Mouse (Mus musculus): ENCODE results near the gene C7. TPM values are rescaled to one million over a fixed set of nuclear protein-coding genes. Genes with fewer than 3 reads are reported as not detected.
A peak's percentile ranks its signal among the peaks of the same experiment; 100 is the strongest.
"Not testable (repeated sequence)": the region's sequence is repeated elsewhere in the genome, so short reads cannot be mapped to it uniquely, and the experiment has no call there.

The C7 gene
- total RNA-seq (2014; fragmentation: Nextera tagmentation), result not detected in 2 replicates
- not detected in 2 replicates for total RNA-seq (2017)

- ATAC-seq (replicated peaks; ENCODE audit: poor library complexity, severe bottlenecking), result no peak
These were observed at the start of gene C7 for GRCm38 (mm10) chr15:5063635-5064034. Gene C7 (minus strand): TSS chr15:5063740.

DNA sequence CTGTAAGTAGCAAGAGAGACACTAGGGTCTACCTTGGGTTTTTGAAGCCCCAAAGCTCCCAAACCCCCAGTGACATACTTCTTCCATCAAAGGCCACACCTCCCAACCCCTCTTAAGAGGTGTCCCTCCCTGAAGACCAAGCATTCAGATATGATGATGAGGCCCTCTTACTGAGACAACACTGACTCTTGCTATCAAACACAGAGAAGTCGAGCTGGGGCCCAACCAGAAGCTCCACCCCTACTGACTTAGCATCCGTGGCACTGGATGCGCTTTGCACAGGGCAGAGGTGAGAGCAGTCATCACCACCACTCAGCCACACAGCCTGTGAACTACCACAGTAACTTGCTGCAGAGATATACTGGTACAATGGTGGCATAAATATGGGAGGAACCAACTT is 49.1 kb upstream of the C7 start:
- no peak for ATAC-seq (replicated peaks; ENCODE audit: poor library complexity, severe bottlenecking)

GRCm38 (mm10) chr15:5108655-5109040 is 45.1 kb upstream of the C7 start:
- peak; percentile 20 for ATAC-seq (replicated peaks; ENCODE audit: poor library complexity, severe bottlenecking)

- ATAC-seq (replicated peaks; ENCODE audit: poor library complexity, severe bottlenecking), result peak; percentile 83
These were observed 44.4 kb upstream of the C7 start, which contains the start of gene Card6 for GRCm38 (mm10) chr15:5107686-5108654. Gene Card6 (minus strand): TSS chr15:5108539.

DNA sequence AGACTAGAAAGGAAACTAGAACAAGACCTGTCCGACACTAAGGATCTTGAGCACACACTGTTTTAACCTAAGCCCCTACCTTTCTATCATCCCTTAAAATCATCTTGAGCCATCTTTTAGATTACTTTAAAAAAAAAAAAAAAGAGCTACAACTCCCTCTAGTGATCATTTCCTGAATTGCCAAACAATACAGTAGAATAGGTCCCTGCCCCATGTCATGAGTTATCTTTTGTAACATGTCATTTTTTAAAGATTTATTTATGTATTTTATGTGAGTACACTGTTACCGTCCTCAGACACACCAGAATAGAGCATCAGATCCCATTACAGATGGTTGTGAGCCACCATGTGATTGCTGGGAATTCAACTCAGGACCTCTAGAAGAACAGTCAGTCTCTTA is 42.8 kb upstream of the C7 start:
- peak; percentile 50 for ATAC-seq (replicated peaks; ENCODE audit: poor library complexity, severe bottlenecking)

DNA sequence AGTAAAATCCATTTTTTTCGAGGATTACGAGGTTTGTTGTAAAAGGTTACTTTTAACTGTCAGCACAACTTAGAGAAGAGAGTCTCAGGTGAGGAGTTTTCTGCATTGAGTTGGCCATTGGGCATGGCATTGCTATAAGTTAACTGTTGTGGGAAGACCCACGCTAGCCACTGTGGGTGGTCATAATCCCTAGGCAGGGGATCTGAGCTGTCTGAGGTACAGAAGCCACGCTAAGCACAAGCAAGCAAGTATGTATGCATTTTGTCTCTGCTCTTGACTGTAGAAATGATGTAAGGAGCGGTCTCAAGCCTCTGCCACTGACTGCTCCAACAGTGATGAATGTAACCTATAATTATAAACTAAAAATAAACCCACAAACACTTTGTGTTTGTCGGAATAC is 42.4 kb upstream of the C7 start:
- ATAC-seq (replicated peaks; ENCODE audit: poor library complexity, severe bottlenecking), result no peak

- no peak for ATAC-seq (replicated peaks; ENCODE audit: poor library complexity, severe bottlenecking)
These were observed 38.8 kb upstream of the C7 start for GRCm38 (mm10) chr15:5102312-5102711.

DNA sequence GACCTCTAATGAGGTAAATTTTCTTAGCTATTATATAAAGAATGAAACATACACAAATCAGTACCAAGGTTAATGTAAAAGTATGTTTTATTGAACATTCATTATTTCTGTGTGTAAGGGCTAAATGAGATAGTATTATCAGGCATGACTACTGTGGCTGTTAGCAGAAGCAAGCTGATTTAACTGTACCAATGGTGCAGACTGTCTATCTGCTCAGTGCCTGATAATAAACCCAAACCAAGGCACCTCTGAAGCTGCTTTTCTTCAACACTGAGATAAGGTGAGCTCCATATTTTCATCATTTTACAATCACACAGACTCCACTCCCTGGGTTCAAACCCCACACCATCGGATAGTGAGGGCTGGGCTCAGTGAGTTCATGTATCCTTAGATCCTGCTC is 33.8 kb upstream of the C7 start:
- ATAC-seq (replicated peaks; ENCODE audit: poor library complexity, severe bottlenecking), result no peak

- ATAC-seq (replicated peaks; ENCODE audit: poor library complexity, severe bottlenecking), result no peak
These were observed 32.2 kb upstream of the C7 start for GRCm38 (mm10) chr15:5095534-5096301.

- ATAC-seq (replicated peaks; ENCODE audit: poor library complexity, severe bottlenecking), result no peak
These were observed 26.6 kb upstream of the C7 start for GRCm38 (mm10) chr15:5090131-5090530.

DNA sequence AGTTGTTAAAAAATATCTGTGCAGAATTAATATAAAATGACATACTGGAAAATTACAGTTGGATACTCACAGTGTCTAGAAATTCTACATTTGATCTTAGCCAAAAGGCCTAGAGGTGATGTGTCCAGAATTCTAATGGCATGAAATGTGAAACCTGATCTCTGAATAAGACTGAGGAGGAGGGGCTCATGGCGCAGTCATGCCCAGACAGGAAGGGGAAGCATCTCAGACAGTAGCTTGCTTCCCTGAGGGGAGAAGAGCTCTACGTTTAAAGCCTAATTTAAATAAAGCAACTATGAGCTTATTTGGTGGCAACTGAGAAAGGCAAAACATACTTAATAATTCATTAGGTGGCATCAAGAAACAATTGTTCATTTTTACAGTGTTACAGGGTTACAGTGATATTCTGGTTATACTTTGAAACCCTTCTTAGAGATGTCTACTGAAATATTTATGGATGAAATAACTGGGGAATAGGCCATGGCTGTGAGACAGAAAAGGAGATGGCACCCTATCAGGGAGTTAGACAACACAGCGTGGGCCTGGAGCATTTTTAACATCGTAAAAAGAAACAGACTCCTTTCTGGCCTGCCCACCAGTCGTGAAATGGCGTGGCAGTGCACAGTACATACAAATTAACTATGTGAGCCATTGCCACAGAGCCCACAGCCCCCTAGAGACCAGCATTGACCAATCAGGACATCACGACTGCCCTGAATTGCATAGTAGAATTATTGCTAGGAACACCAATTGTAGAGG is 25.5 kb upstream of the C7 start:
- ATAC-seq (replicated peaks; ENCODE audit: poor library complexity, severe bottlenecking), result peak; percentile 35; the same call in 1 of the 2 replicates

GRCm38 (mm10) chr15:5086162-5086561 is 22.6 kb upstream of the C7 start:
- peak; percentile 62 for ATAC-seq (replicated peaks; ENCODE audit: poor library complexity, severe bottlenecking)

DNA sequence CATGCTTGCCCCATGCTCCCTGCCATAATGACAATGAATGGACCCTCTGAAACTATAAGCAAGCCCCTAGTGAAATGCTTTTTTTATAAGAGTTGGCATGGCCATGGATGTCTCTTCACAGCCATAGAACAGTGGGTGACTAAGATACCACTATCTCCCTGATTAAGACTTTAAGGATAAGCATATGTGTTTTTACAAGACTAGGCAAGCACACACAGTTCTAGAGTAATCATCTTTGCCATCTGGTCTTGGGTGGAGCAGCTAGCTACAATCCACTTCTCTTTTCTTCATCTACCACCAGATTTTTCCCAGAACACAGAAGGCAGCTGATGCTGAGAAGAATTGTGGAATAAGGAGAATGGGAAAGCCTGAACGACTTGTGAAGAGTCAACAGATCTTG is 17.7 kb upstream of the C7 start:
- no peak for ATAC-seq (replicated peaks; ENCODE audit: poor library complexity, severe bottlenecking)

- ATAC-seq (replicated peaks; ENCODE audit: poor library complexity, severe bottlenecking), result no peak
These were observed 5.4 kb upstream of the C7 start for GRCm38 (mm10) chr15:5068801-5069518.

GRCm38 (mm10) chr15:5045560-5046284 is 17.8 kb downstream of the C7 start:
- ATAC-seq (replicated peaks; ENCODE audit: poor library complexity, severe bottlenecking), result no peak

GRCm38 (mm10) chr15:5029256-5029655 is 34.3 kb downstream of the C7 start:
- no peak for ATAC-seq (replicated peaks; ENCODE audit: poor library complexity, severe bottlenecking)

DNA sequence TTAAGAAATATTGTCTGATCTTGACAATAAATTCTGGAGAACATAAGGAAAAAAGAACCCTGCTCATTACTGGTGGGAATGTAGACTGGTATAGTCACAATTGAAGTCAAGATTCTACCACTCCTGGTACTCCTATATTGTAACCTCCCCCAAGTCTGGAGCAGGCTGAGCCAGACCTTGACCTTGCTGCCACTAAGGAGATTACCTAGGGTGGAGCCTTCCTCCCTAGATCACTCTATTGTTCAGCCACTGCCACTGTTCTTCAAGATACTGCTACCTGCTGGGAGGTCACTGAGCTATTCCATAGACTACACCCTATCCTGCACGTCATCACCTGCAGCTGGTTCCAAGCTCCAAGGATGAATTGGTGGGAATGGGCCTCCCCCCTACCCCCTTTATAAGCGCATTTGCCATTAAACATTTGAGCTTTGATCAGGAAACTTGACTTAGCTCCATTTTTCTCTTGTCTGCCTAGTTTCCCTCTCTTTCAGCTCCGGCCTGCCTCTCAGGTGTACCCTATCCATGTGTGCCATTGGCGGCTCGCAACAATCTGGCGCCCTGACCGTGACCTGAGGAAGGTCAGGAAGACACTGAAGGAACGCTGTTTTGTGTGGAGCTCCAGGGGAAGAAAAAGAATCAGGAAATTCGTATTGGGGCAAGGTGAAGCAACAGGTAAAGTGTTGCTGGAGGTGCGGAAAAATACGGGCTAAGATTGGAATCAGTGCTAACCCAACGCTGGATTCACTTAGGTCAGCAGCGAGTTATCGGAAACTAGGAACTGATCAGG is 39.9 kb downstream of the C7 start:
- ATAC-seq (replicated peaks; ENCODE audit: poor library complexity, severe bottlenecking), result not testable (repeated sequence)

- peak; percentile 25; the same call in 1 of the 2 replicates for ATAC-seq (replicated peaks; ENCODE audit: poor library complexity, severe bottlenecking)
These were observed 53.9 kb downstream of the C7 start for GRCm38 (mm10) chr15:5009644-5010107.
